Mouse (Mus musculus) forebrain, embryonic 14.5 days (tissue): Measurements from ENCODE around the gene Tcte3. TPM values are rescaled to one million over a fixed set of nuclear protein-coding genes. Genes with fewer than 3 reads are reported as not detected.
"Not testable (repeated sequence)": the region's sequence is repeated elsewhere in the genome, so short reads cannot be mapped to it uniquely, and the experiment has no call there.

Experiments used
- ATAC-seq: fragments of 200-750 bp; cut with Nextera tagmentation; 2 replicates; pipeline ENCODE4 v1.8.0; 2017; ENCODE audit warnings: mild to moderate bottlenecking, moderate library complexity
- DNase-seq: peaks from one replicate; pipeline ENCODE4 v3.0.0-alpha.2; 2015; ENCODE audit warnings: low spot score
- H3K27ac ChIP-seq: fragments of 300-500 bp; sonication (generic); 2 replicates; pipeline ENCODE4 v1.5.1; 2014; ENCODE audit warnings: low read depth, mild to moderate bottlenecking, control low read depth, low read length, moderate library complexity
- H3K27me3 ChIP-seq: fragments of 300-500 bp; sonication (generic); replicated peaks from 2 replicates; pipeline ENCODE4 v1.6.1; 2014; ENCODE audit warnings: low read length, control low read depth, mixed read lengths; ENCODE audit not compliant: control insufficient read depth, insufficient read depth
- H3K36me3 ChIP-seq: fragments of 300-500 bp; sonication (generic); 2 replicates; pipeline ENCODE4 v1.6.1; 2014; ENCODE audit warnings: low read length, control low read depth; ENCODE audit not compliant: control insufficient read depth, insufficient read depth
- H3K4me1 ChIP-seq: fragments of 300-500 bp; sonication (generic); 2 replicates; pipeline ENCODE4 v1.6.1; 2014; ENCODE audit warnings: antibody characterized with exemption, low read length, control low read depth; ENCODE audit not compliant: control insufficient read depth, insufficient read depth
- H3K4me2 ChIP-seq: fragments of 300-500 bp; sonication (generic); 2 replicates; pipeline ENCODE4 v1.6.1; 2014; ENCODE audit warnings: mild to moderate bottlenecking, control low read depth, low read length
- H3K4me3 ChIP-seq: fragments of 300-500 bp; sonication (generic); 2 replicates; pipeline ENCODE4 v1.5.1; 2014; ENCODE audit warnings: low read depth, low read length, control low read depth
- H3K9ac ChIP-seq: fragments of 300-500 bp; sonication (generic); 2 replicates; pipeline ENCODE4 v1.6.1; 2014; ENCODE audit warnings: mild to moderate bottlenecking, low read length, control low read depth, moderate library complexity
- H3K9me3 ChIP-seq: fragments of 300-500 bp; sonication (generic); replicated peaks from 2 replicates; pipeline ENCODE4 v1.6.1; 2016; ENCODE audit warnings: low read length, control low read depth, mixed read lengths; ENCODE audit not compliant: control insufficient read depth
- WGBS: fragments of 180-500 bp; shearing (Covaris S2); extraction: QIAGEN DNeasy Blood & Tissue Kit; methylation state at CpG from one replicate; pipeline ENCODE4 v1.1.7; 2014; 5-methylcytosine and 5-hydroxymethylcytosine counted together
- polyA plus RNA-seq: library from polyadenylated mRNA; unstranded; fragments of >200 nt; fragmentation: Nextera tagmentation; extraction: Ambion mirVana; gene quantifications from 2 replicates; pipeline ENCODE4 v1.2.1, GENCODE M21; 2014

Gene Tcte3
- polyA plus RNA-seq, 1 experiment from 2014 or later: 0.65 TPM

- not testable (repeated sequence) for ATAC-seq, H3K4me3 ChIP-seq, H3K9me3 ChIP-seq, H3K4me1 ChIP-seq, H3K27ac ChIP-seq, H3K4me2 ChIP-seq, H3K27me3 ChIP-seq, DNase-seq, H3K9ac ChIP-seq
- peaks cover 12% of the 10 kb centered on the region for H3K36me3 ChIP-seq
- 93% methylated on average over 5 of the region's 8 CpGs for whole genome bisulfite sequencing
These were observed 12.0 kb upstream of the Tcte3 start for GRCm38 (mm10) chr17:15053183-15053828.

- H3K4me2 ChIP-seq, H3K4me1 ChIP-seq, ATAC-seq, H3K9ac ChIP-seq, H3K27ac ChIP-seq, H3K9me3 ChIP-seq, DNase-seq, H3K4me3 ChIP-seq, H3K27me3 ChIP-seq: not testable (repeated sequence)
- peaks cover 10% of the 10 kb centered on the region for H3K36me3 ChIP-seq
- WGBS: 54% methylated on average over 1 of the region's 1 CpGs
These were observed 11.5 kb upstream of the Tcte3 start for GRCm38 (mm10) chr17:15052766-15053165.

- DNase-seq, H3K36me3 ChIP-seq, H3K9me3 ChIP-seq, H3K27me3 ChIP-seq, H3K4me3 ChIP-seq, ATAC-seq, H3K4me1 ChIP-seq, H3K27ac ChIP-seq, H3K9ac ChIP-seq, H3K4me2 ChIP-seq: not testable (repeated sequence)
- WGBS: no CpG with 5 or more reads among the region's 1 CpGs
These were observed 9.1 kb upstream of the Tcte3 start for GRCm38 (mm10) chr17:15050338-15050737.

- no CpG with 5 or more reads among the region's 3 CpGs for WGBS
- H3K4me1 ChIP-seq, H3K27ac ChIP-seq, DNase-seq, H3K4me2 ChIP-seq, H3K36me3 ChIP-seq, H3K27me3 ChIP-seq, ATAC-seq, H3K9ac ChIP-seq, H3K9me3 ChIP-seq, H3K4me3 ChIP-seq: not testable (repeated sequence)
These were observed 833 bp downstream of the Tcte3 start for GRCm38 (mm10) chr17:15040455-15040854.

GRCm38 (mm10) chr17:15031414-15031813, 9.9 kb downstream of the Tcte3 start:
- H3K27me3 ChIP-seq, H3K36me3 ChIP-seq, H3K9me3 ChIP-seq, H3K4me3 ChIP-seq, H3K9ac ChIP-seq, H3K4me2 ChIP-seq, H3K27ac ChIP-seq, ATAC-seq, H3K4me1 ChIP-seq, DNase-seq: not testable (repeated sequence)
- WGBS: no CpG with 5 or more reads among the region's 4 CpGs

- H3K36me3 ChIP-seq, ATAC-seq, H3K4me2 ChIP-seq, H3K27ac ChIP-seq, H3K9ac ChIP-seq, H3K9me3 ChIP-seq, H3K4me3 ChIP-seq, H3K4me1 ChIP-seq, DNase-seq, H3K27me3 ChIP-seq: not testable (repeated sequence)
- no CpG with 5 or more reads among the region's 6 CpGs for WGBS
These were observed 15.8 kb downstream of the Tcte3 start for GRCm38 (mm10) chr17:15025513-15025912.

- not testable (repeated sequence) for H3K4me2 ChIP-seq, H3K27me3 ChIP-seq, H3K27ac ChIP-seq, H3K9me3 ChIP-seq, DNase-seq, H3K4me1 ChIP-seq, H3K9ac ChIP-seq, H3K4me3 ChIP-seq, H3K36me3 ChIP-seq
- ATAC-seq: peak; percentile 95
- WGBS: no CpG with 5 or more reads among the region's 48 CpGs
These were observed 16.6 kb downstream of the Tcte3 start for GRCm38 (mm10) chr17:15024502-15025193.

- DNase-seq, H3K4me1 ChIP-seq: not testable (repeated sequence)
- WGBS: no CpG with 5 or more reads among the region's 97 CpGs
These were observed 17.3 kb downstream of the Tcte3 start for GRCm38 (mm10) chr17:15023878-15024492.

More at GRCm38 (mm10) chr17:15023878-15024492, 17.3 kb downstream of the Tcte3 start:
- not testable (repeated sequence) for H3K27me3 ChIP-seq, H3K36me3 ChIP-seq, H3K4me2 ChIP-seq, H3K9me3 ChIP-seq, H3K27ac ChIP-seq, H3K4me3 ChIP-seq, H3K9ac ChIP-seq
- ATAC-seq: peak; percentile 80
